Mouse (Mus musculus): ENCODE results near the gene Klre1. TPM values are rescaled to one million over a fixed set of nuclear protein-coding genes. Genes with fewer than 3 reads are reported as not detected.

The Klre1 gene
- not detected in 2 replicates for polyA plus RNA-seq (2021; fragmentation: Nextera tagmentation)
- long read RNA-seq, experiment 1: 0 reads
- long read RNA-seq, experiment 2: 0 reads

DNA sequence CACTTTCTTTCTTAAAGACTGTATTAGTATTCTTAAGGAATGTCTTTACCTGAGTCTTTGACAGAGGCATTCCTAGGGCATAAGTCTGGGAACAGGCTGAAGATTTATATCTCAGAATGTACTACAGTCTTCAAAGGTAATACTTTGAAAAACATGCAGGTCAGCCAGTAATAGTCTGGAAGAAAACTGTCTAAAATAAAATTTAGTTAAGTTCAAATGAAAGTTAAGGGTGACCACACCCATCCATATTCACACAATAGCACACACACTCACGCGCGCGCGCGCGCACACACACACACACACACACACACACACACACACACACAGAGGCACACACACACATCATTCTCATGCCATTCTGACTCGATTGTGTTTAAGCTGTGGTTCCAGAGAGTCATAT lies at the start of gene Klre1:
Klre1 (plus strand) TSS at position 301 of the 400 bp plus-strand sequence.

DNA sequence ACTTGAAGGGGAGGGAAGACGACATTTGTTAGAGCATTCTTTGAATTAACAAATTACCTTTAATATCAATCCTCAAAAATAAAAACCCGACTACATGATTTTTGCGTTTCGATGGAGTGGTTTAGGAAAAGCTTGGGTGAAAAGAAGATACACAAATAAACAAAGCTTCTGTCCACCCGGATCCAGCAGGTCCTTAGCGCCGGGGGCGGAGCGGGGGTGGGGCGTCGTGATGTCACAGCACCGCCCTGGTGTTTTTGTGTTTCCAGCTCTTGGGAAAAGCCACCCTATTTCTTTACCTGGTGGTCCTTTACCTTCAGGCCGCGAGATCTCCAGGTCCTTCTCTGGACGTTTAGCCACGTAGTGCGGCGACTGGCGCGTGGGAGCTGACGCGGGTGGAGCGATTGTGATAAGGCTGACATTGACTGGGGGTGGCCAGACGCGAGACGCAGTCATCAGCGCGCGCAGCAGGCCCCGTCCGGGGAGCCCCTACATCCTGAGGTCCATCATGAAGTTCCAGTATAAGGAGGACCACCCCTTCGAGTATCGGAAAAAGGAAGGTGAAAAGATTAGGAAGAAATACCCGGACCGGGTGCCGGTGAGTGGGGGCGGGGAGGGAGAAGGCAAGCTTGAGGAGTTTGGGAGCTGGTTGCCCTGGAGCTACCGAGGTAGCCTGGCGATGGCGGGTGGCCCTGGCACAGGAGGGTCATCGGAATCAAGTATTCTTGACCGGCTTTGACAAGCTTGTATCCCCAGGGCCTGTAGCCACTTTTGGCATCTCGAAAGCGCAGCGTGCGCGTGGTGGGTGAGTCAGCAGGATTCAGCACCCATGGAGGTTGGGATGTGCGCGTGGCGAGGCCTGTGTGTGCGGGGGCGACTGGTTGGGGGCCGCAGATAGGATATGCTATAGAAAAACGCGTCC lies 44.5 kb upstream of the Klre1 start, which contains the start of gene Gabarapl1:
Gabarapl1 (plus strand) TSS at position 219 of the 919 bp plus-strand sequence.

DNA sequence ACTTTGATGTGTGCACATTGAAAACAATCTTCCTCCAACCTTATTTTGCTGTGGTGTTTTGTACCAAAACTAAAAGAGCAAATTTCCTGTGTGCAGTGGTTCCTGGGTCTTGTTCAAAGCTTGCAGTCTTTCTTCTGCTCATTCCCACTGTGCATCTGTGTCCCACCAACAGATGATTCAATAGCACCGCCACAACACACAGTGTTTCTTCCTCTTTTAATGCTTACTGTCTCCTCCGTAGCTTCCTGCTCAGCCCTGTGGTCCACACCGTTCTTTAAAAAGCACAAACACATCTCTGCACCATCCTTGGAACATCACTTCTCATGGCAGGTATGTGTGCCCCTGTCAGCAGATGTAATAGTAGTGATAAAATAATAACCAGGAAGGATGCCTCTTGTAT lies 13.8 kb downstream of the Klre1 start, which contains the start of gene Klrd1:
Klrd1 (plus strand) TSS at position 275 of the 400 bp plus-strand sequence.

GRCm38 (mm10) chr6:129623735-129624134 lies 46.0 kb downstream of the Klre1 start, which contains the start of gene Klrk1:
Gene Klrk1, minus strand, starts transcription at chr6:129623864.

Other genes starting within 250 kb of the Klre1 start
- not detected in 2 replicates for gene 4922502D21Rik, start 246.1 kb upstream of the Klre1 start, polyA plus RNA-seq (2021; fragmentation: Nextera tagmentation)
- gene Clec12a, start 235.2 kb upstream of the Klre1 start, polyA plus RNA-seq (2021; fragmentation: Nextera tagmentation): 0.33 and 0.88 TPM in 2 replicates
- not detected in 2 replicates for gene Clec12b, start 192.0 kb upstream of the Klre1 start, polyA plus RNA-seq (2021; fragmentation: Nextera tagmentation)
- gene Clec1b, start 180.6 kb upstream of the Klre1 start, polyA plus RNA-seq (2021; fragmentation: Nextera tagmentation): 0.29 and 0.37 TPM in 2 replicates
- gene Clec9a, start 169.0 kb upstream of the Klre1 start, polyA plus RNA-seq (2021; fragmentation: Nextera tagmentation): not detected in 2 replicates
- 0.31 and 0.74 TPM in 2 replicates for gene Clec1a, start 125.9 kb upstream of the Klre1 start, polyA plus RNA-seq (2021; fragmentation: Nextera tagmentation)
- gene Olr1, start 70.7 kb upstream of the Klre1 start, polyA plus RNA-seq (2021; fragmentation: Nextera tagmentation): 0.11 TPM in 1 of 2 replicates, not detected in the other
- gene Tmem52b, start 65.3 kb upstream of the Klre1 start, polyA plus RNA-seq (2021; fragmentation: Nextera tagmentation): not detected in 2 replicates
- 700 and 953 TPM in 2 replicates for gene Gabarapl1, start 44.7 kb upstream of the Klre1 start, polyA plus RNA-seq (2021; fragmentation: Nextera tagmentation)
- not detected in 2 replicates for gene Klrd1, start 13.9 kb downstream of the Klre1 start, polyA plus RNA-seq (2021; fragmentation: Nextera tagmentation)
- gene Klrk1, start 46.0 kb downstream of the Klre1 start, polyA plus RNA-seq (2021; fragmentation: Nextera tagmentation): not detected in 2 replicates
- gene Klrc3, start 65.4 kb downstream of the Klre1 start, polyA plus RNA-seq (2021; fragmentation: Nextera tagmentation): not detected in 2 replicates
- not detected in 2 replicates for gene Klrc2, start 82.8 kb downstream of the Klre1 start, polyA plus RNA-seq (2021; fragmentation: Nextera tagmentation)
- gene Klrc1, start 101.1 kb downstream of the Klre1 start, polyA plus RNA-seq (2021; fragmentation: Nextera tagmentation): not detected in 2 replicates
- not detected in 2 replicates for gene Klri1, start 139.2 kb downstream of the Klre1 start, polyA plus RNA-seq (2021; fragmentation: Nextera tagmentation)
- gene Klri2, start 162.6 kb downstream of the Klre1 start, polyA plus RNA-seq (2021; fragmentation: Nextera tagmentation): 0.03 and 0.10 TPM in 2 replicates
- not detected in 2 replicates for gene Gm156, start 206.4 kb downstream of the Klre1 start, polyA plus RNA-seq (2021; fragmentation: Nextera tagmentation)

All from left cerebral cortex, adult 6 months (tissue).